Mouse (Mus musculus): Measurements from ENCODE around the gene Gm9857.

Gene Gm9857

DNA sequence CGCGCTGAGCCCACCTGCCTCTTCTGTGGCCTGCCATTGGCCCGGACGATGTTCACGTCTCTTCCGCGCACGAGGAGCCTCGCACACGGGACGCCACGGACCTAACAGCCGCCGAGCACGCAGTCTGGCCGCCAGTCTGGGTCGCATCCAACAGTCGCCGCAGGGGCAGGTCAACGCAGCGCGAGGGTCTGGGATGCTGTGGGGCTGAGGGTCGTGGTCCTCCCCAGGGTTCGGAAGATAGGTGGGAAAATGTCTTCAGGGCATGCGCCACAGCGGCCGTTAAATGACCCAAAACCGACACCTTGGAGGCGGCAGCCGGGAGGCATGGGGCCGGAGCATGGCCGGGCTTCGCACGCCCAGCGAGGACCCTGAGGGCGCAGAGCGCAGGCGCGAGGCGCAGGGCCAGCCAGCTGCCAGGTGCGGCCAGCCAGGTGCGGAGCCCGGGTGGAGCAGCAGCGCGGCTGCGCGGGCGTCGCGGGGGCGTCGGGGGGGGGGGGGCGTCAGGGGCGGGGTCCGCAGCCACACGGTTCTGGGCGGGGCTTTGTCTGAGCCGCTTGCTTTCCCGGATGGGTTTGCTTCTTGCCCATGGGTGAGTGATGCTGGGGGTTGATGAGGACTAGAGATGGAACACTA, at the start of gene Gm9857:
Gene Gm9857 (minus strand): TSS at position 445 of the 633 bp plus-strand sequence.
- in situ Hi-C loops (cut with MboI): no loop called here

DNA sequence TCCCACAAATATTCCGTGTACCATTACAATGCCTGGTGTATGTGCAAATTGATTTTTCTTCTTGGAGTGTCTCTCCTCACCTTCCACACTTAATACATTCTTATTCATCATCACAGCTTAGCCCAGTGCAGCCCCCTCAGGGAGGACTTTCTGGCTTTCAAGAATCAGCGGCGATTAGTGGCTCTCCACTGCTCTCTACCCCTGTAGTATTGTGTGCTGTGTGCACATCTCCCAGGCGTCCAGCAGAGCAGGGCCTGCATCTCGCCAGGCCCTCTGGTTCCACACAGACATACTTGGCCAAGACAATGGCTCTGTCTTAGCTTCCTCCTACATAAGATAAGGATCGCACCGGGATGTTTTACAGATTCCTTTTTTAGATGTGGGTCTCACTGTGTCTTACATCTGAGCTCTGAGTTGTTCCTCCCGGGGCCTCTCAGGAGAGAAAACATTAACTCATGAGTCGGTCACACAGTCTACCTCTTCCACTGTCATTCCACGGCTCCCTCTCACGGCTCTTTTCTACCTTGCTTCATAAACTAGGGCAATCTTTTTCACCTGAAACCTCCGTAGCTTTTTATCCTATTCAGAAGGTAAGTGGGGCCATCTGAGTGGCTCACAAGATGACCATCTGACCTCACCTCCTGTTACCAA, 46.9 kb upstream of the Gm9857 start:
- in situ Hi-C loops (cut with MboI): no loop called here

DNA sequence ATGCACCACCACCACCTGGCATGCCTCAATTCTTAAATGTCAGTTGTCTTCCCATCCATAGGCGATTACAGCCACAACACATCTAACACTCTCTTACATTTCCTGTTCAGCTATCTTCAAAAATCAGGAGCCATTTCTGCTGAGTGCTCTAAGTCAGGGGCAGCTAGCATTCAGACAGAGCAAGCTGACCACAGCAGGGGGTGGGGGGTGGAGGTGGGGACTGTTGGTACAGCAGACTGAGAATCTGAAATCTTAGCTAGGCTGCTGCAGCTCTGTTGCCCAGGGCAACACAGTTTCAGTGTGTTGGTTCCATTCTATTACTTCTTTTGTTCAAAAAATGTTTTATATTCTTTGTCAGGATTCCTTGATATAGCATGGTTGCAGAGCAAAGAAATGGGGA, 46.3 kb upstream of the Gm9857 start:
- in situ Hi-C loops (cut with MboI): no loop called here

DNA sequence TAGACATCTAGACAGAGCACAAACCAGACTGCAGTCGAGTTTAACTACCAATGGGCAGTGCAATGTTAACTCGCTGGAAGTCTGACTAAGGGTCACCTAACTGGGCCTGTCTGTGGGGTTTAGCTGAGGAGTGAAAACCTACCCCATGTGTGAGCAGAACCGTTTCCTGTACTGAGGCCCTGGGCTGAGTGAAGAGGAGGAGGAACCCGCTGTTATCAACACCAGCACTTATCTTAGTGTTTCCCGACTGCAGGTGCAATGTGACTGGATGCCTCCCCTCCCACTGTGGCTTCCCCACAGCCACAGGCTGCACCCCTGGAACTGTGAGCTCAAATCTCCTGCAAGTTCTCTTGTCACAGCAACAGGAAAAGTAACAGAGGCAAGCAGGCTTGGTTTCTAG, 43.7 kb upstream of the Gm9857 start:
- in situ Hi-C loops (cut with MboI): no loop called here

DNA sequence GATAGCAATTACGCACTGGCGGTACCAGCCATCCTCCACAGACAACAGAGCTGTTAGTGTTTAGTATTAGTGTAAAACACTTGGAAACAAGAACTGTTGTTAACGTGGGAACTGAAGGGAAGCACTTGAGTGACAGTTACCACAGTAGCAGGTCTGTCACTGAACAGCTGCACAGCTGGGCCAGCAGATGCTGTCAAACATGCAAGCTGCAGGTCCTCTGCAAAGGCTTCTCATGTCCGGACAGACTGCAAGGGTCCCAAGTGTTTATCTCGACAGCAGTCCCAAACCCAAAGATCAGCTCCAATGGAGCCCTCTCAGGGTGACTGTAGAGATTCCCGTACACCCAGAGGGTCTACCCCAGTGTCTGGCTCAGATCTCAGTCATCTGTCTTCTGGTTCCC, 41.7 kb upstream of the Gm9857 start:
- in situ Hi-C loops (cut with MboI): no loop called here

DNA sequence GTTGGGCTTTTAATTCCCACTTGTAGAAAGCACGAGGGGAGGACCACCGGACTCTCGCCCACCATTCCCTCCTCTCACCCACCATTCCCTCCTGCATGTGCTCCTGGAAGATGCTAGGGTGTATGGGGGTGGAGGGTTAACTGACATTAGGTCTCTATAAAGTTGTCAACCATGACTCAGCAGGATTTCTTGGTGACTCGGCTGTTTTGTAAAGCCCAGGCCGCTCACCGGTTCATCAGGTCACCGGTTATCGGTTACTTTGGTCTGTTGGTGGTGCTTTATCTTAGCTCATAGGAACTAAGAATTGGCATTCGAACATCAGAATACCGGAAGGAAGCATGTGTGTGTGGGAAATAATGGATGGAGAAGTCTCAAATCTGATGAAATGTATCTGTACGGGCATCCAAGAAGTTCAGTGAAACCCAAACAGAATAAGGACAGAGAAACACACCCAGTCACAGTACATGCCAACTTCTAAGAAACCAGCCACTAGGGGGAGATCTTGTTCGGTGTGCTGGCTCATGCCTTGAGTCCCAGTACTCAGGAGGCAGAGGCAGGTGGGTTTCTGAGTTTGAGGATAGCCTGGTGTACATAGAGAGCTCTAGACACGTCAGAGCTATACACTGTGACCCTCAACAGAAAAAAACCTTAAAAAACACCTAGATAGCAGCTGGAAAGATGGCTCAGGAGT, 37.2 kb upstream of the Gm9857 start:
- in situ Hi-C loops (cut with MboI): no loop called here

DNA sequence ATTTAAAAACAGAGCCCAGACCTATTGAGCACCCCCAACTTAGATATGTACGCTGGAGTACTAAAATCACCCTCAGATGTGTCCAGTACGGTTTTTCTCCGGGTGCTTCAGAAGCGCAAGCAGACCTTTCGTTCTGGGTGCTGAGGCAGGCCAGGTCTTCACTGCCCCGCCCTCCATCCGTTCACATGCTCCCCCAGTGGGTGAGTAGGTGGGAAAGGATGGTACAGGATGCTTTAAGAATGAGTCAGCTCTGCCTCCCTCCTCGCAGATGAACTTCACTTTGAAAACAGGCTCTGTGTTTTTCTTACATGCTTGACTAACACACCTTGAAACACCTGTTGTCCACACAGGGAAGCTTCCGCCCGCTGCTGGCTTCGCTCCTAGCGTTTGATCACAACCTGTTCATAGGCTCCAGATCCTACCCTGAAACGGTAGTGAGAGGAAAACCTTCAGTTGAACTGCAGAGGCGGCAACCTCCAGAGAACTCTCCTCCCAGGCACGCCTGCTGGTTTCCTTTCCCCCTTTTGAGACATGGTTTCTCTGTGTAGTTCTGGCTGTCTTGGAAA, 34.8 kb upstream of the Gm9857 start:
- in situ Hi-C loops (cut with MboI): no loop called here

DNA sequence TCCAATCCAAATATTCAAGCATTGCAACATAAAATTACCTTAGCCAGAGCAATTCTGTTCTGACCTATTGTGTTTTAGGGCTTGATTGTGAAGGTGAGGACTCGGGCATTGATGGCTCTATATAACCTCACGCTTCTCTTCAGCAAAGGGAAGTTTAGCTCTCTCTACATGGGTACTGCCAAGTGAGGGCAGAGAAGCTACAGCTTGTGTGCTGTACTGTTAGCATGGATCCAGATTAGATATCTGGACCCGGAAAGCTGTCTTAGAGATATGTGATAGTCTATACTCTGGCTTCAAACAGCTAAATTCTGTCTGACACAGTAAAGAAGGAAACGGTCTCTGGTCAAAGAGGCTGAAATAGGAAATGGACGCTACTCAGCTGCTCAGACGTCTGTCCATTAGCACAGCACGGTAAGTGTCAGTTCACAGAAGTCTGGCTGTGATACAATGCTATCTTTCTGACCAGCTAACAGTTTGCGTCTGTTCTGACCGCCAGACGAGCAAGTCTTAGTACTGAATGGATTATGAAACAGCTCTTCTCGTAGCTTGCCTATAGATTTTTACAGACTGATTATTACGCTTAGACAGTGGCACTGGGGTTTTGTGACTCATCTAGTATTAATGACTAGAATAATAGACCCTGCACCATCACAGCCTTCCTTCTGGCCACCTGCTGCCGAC, 33.9 kb upstream of the Gm9857 start:
- in situ Hi-C loops (cut with MboI): no loop called here

DNA sequence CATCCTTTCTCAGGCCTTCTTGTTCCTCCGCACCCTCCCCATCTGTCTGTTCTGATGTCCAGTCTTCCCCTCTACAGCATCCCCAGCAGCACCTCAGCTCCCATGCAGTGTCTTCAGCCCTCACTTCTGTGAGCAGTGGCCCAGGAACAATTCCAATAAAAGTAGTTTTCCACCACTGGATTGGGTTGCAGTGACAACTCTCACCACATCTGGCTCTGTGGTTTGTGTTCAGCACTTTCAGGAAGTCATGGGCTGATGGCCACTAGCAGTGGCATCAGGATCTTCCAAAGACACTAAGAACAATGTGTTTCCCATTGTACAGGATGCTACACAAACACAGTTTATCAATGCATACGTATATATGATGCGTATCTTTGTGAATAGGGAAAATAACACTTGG, 25.8 kb upstream of the Gm9857 start:
- in situ Hi-C loops (cut with MboI): no loop called here

DNA sequence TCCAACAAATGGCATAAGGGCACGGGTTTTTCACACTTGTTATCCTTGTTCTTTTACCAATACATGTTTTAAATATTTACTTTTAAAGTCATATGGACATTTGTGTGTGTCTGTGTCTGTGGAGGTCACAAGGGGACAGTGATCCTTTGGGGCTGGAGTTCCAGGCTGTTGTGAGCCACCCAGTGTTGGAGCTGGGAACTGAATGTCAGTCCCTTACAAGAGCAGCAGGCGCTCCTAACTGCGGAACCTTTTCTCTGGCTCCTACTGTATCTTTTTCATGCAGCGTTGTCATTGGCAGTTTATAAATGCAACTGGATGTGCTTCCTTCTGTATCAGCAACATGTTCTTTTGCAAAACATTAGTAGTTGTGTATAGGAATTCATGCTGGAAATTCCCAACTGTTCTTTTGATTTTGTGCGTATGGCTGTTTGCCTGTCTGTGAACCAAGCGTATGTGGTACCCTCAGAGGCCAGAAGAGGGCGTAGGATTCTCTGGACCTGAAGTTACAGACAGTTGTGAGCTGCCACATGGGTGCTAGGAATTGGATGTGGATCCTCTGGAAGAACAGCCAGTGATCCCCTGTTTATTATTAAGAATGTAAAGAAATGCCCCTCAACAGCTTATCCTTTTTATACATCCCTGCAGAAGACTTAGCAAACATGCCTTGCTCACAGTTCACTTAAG, 24.3 kb upstream of the Gm9857 start:
- in situ Hi-C loops (cut with MboI): no loop called here

DNA sequence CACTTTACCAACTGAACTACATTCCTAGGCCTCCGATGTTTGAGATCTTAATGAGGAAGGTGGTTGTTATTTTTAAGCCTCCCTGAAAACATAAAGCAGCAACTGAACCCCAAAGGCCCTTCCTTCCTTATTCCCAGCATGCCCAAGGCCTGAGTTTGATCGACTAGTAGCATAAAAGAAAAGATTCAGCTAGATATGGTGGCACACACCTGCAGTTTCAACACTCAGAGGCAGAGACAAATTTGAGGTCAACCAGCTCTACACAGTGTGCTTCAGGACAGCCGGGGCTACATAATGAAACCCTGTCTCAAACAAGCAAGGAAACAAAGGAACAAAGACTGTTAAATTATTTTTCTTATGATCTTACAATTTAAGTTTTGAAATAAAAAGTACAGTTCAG, 23.5 kb upstream of the Gm9857 start:
- in situ Hi-C loops (cut with MboI): no loop called here

DNA sequence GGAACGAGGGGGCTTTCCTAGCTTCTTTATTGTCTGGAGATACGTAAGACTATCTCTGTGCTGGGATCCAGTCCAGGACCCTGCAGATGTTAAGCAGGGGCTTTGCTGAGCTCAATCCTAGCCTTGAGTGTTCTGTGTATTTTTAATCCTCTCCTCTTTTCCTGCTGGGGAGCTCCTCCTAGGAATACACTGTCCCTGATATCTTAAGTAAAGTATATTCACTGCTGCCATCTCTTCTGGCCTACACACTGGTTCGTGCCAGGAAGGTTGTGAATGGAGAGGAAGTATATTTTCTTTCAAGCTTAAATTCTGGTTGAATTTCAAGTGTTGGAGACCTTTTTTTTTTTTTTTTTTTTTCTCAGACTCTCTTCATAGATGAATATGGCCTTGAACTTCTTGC, 23.0 kb upstream of the Gm9857 start:
- in situ Hi-C loops (cut with MboI): no loop called here

DNA sequence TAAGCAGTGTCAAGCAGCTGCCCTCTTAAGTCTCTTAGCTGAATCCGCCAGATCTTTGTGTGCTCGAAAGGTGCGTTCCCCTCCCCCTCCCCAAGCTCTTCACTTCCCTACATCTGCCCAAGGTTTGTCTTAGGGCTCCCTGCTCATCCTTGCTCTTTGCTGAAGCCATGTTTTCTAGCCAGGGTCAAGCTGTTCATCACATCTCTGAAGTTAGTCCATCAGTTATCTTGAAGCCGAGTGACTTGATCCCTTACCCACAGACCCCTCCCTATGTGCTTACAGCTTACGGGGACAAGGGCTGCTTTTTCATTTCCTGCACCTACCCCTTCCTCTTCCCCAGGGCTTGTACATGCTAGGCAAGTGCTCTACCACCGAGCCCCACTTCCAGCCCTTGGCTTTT, 21.4 kb upstream of the Gm9857 start:
- in situ Hi-C loops (cut with MboI): no loop called here

DNA sequence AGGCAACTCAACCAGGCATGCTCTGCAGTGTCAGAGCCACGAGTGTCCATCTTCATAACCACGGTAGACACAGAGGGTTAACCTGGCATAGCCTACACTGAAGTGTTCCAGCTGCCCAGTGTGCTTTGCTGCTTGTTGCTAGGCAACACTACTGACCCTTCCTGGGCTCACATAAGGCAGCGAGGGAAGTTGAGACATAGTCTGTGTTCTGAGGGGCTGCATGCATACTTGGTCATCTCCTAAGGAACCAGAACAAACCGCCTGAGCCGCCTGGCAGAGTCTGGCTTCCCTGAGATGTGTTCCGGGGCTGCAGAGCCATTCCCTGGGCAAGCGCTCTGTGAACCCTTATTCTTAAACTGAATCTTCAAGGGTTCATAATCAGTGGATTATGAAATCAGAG, 21.0 kb upstream of the Gm9857 start:
- in situ Hi-C loops (cut with MboI): no loop called here

DNA sequence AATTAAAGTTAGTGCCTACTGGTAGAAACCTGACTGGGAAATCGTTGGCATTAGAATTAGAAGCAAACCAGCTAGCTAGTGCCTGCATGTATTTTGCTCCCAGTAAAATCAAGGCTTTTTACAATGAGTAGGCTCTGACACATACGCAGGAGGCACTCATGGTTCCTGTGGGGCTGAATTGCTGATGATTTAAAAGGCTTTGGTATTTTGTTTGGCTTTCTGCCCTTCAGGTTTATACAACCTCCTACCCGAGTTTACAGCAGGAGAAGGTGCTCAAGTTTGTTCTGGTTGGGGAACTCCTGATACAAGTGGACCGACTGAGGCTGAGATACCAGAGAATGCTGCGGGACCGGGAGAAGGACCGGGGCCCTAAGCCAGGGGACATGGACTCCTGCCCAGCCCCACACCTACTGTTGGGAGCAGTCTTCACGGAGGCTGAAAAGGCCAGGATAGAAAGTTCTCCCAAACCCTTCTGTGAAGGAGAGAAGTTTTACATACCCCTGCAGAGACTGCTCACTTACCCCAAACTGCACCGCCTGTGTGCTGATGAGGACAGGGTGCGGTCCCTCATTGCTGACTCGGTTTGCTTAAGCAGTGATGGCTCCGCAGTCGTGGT, 19.5 kb upstream of the Gm9857 start:
- in situ Hi-C loops (cut with MboI): no loop called here

DNA sequence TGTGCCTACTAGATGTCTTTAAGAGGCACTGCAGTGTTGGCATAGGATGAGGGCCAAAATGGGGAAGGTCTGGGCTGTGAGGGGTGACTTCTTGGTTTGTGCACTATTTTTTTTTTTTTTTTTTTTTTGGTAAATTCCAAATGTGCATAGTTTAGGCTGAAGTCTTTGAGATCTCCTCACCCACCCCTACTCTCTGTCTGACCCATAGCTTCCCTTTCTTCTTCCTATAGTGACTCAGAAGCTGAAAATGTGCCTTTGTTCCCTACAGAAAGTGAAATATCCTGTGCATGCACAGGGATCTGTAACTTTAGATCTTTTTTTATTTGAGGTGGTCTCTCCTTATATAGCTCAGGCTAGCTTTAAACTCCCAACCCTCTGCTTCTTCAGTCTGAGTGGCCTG, 17.7 kb upstream of the Gm9857 start:
- in situ Hi-C loops (cut with MboI): no loop called here

DNA sequence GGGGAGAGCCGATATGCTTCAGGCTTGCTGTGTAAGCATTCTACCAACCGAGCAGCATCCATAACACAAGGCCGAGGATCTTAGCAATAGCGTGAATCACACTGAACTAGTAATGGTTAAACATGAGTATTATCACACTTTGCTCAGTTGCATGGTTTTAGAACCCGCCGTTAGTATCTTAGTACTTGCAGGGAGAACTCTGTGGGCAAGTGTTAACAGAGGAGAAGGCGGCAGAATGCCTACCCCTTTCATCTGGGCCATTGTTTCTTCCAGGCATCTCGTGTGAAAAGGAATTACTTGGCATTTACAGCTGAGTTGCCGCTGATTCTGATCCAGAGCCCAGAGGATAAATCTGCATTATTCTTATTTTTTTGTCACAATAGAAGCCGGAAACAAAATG, 751 bp upstream of the Gm9857 start:
- in situ Hi-C loops (cut with MboI): no loop called here

DNA sequence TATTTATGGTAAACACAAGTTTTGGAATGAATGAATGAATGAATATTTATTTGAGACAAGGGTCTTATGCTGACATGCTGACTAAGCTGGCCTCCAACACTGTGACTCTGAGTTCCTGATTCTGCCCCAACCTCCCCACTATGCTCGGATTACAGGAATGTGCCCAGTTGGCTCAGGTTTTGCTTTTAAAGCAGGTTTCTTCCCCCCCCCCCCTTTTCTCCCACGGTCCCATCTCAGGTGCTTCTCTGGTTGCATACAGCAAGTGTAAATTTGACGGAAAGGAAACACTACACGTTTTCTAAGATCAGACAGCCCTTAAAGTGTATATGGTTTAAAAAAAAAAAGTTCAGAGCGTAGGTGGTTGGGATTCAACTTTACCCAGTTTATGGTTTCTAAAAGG, 672 bp downstream of the Gm9857 start, which contains the start of gene Henmt1:
Gene Henmt1 (plus strand): TSS at position 301 of the 400 bp plus-strand sequence.
- in situ Hi-C loops (cut with MboI): no loop called here

DNA sequence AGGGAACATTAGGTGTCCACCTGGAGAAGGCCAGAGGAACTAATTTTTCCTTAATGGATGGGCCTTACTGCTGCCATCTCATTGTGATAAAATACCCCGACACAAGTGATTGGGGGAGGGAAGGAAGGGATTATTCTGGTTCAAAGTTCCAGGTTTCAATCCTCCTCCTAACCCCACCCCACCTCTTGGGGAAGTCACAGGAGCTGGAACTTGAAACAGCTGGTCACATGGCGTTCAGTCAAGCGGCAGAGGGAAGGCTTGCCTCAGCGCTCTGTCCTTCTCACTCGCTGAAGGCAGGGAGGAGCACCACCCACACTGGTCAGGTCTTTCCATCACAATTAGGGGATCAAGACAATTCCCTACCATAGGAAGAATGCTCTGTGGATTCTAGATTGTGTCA, 1.6 kb downstream of the Gm9857 start:
- in situ Hi-C loops (cut with MboI): no loop called here

DNA sequence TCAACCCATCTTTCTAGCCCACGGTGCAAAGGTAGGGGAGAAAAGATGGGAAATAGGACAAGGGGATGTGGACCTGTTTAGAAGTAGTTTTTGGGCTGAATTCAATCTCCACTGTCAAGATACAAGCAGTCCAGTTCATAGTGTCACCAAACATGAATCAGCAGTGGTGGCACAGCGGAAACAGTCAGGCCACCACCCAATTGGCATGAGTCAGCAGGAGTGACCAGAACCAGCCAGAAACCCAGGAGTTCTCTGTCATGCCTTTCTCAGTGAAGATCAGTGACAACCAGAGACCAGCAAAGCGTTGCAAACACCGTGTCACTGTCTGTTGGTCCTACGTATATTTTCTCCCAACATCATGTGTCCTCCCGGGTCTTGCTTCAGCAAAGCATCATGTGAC, 6.7 kb downstream of the Gm9857 start:
- in situ Hi-C loops (cut with MboI): no loop called here

DNA sequence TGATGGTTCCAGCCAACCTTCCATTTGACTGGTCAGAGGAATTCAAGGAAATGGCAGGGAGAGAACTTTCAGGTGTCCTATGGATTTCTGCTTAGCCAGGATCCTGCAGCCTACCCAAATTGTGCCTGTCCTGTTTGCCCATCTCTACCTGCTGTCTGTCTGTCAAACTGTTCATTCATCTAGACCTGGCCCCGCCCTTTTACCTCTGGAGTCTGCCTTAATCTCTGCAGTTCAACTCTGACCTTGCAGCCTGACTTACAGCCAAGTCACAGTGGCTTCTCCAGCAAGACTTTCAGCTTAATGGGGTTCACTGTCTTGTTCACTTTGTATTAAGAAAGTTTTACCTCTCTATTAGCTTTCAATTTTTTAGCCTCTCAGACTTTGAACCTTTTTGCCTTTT, 13.9 kb downstream of the Gm9857 start:
- in situ Hi-C loops (cut with MboI): no loop called here

Data from mature B cell (primary cell).